Mouse (Mus musculus) cortical plate, adult 2 months (tissue): ENCODE measurements around the gene Afg1l.

Source experiments
- CTCF ChIP-seq: fragments of 200-500 bp; IDR thresholded peaks from 2 replicates; pipeline ENCODE4 v1.5.1; 2011; ENCODE audit warnings: mild to moderate bottlenecking, control low read depth, low read length; ENCODE audit not compliant: insufficient read depth; ENCODE audit errors: extremely low read depth
- POLR2A ChIP-seq: fragments of 200-500 bp; IDR thresholded peaks from 2 replicates; pipeline ENCODE4 v1.6.1; 2011; ENCODE audit warnings: mild to moderate bottlenecking, low read length, control low read depth; ENCODE audit not compliant: insufficient read depth; ENCODE audit errors: extremely low read depth

GRCm38 (mm10) chr10:42514125-42514524, 35.8 kb upstream of the Afg1l start:
- TF ChIP-seq CTCF (no peak), POLR2A (no peak)
